Comparison of ENCODE assay signal across 21 mouse cellular contexts in the genomic region with DNA sequence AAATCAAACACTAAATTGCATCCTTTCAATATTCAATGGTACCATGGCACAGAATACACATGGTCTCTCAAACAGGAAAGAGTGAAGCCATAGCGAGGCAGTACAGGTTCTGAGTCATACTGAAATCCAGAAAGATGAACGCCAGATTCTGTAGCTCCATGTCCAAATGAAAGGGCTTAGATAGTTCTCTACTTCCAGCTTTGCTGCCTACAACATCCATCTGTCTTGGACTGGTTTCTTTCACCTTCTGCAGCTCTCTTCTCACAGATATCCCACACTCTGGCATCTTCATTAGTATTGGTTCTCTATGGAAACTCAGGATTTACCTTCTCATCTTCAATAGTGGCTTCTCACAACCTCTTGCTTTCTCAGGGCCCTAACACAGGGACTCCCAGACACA.
"Had no signal": no experiment of that assay in that cellular context is flagged by ENCODE, and none has a peak within 500 bp of the region (broad histone marks: within the 10 kb centered on the region; RNA-seq: fewer than 3 reads in every experiment).

No protein-coding gene starts in this region.

- H3K27me3 ChIP-seq: midbrain, embryonic 12.5 days; neural tube, embryonic 13.5 days; neural tube, embryonic 15.5 days; stomach, embryonic 15.5 days had no signal

- H3K4me1 ChIP-seq: midbrain, embryonic 10.5 days; midbrain, embryonic 12.5 days; neural tube, embryonic 13.5 days; neural tube, embryonic 15.5 days; stomach, embryonic 15.5 days had no signal

- H3K4me2 ChIP-seq: lung, embryonic 14.5 days; midbrain, embryonic 12.5 days; neural tube, embryonic 13.5 days; neural tube, embryonic 15.5 days; stomach, embryonic 15.5 days had no signal

- H3K4me3 ChIP-seq: midbrain, embryonic 10.5 days; midbrain, embryonic 12.5 days; myocyte; neural tube, embryonic 13.5 days; neural tube, embryonic 15.5 days; stomach, embryonic 15.5 days had no signal

- H3K9me3 ChIP-seq: midbrain, embryonic 10.5 days; midbrain, embryonic 12.5 days; neural tube, embryonic 13.5 days; neural tube, embryonic 15.5 days; stomach, embryonic 15.5 days had no signal

- H3K9ac ChIP-seq: liver, embryonic 14.5 days; lung, embryonic 14.5 days; midbrain, embryonic 12.5 days; neural tube, embryonic 13.5 days; neural tube, embryonic 15.5 days; stomach, embryonic 15.5 days had no signal

- DNase-seq: lung, adult 18-20 months; lung, embryonic 14.5 days; lung, postnatal 10 days; lung, postnatal 4 days; midbrain, embryonic 14.5 days; retina, postnatal 1 day; right cerebral cortex, postnatal 14 days; right cerebral cortex, postnatal 4 days; spleen, adult 18-20 months; thymus, adult 18-20 months; thymus, postnatal 14 days; thymus, postnatal 36 days had no signal

- ATAC-seq: midbrain, embryonic 16.5 days had no signal

- H3K27ac ChIP-seq: liver, embryonic 14.5 days; midbrain, embryonic 10.5 days; midbrain, embryonic 12.5 days; neural tube, embryonic 13.5 days; neural tube, embryonic 15.5 days; stomach, embryonic 15.5 days; stomach, postnatal 0 days had no signal

- H3K36me3 ChIP-seq: midbrain, embryonic 10.5 days; midbrain, embryonic 12.5 days; neural tube, embryonic 13.5 days; neural tube, embryonic 15.5 days; stomach, embryonic 15.5 days had no signal
